Mouse (Mus musculus): ENCODE data around the gene Magi1.

DNA sequence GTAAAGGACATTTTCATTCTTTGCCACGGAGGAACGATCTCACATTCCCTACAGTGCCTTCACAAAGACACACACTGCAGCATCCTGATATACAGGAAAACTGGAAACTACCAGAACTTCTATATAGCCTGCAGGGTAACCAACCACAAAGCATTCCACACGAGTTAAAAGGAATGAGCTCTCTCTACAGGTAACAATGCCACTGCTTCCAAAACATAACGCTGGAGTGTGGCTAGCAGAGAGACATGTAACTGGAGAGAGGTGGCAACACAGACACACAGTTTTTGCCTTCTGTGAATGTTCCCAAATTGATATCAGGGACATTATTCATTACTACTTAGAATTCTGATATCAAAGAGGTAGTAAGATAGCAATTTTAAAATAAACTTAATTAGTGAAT lies 564.2 kb downstream of the Magi1 start:
- TF ChIP-seq CTCF (IDR thresholded peaks at IDR 0.05; ENCODE audit: borderline replicate concordance, insufficient read depth, low read length) (no peak), POLR2A (IDR thresholded peaks at IDR 0.05; ENCODE audit: low read depth, low read length) (no peak)
